Mouse (Mus musculus) heart, postnatal 4 days (tissue): Measurements from ENCODE around the gene Ptpn11. TPM values are rescaled to one million over a fixed set of nuclear protein-coding genes. Genes with fewer than 3 reads are reported as not detected.
A peak's percentile ranks its signal among the peaks of the same experiment; 100 is the strongest.
"Not testable (repeated sequence)": the region's sequence is repeated elsewhere in the genome, so short reads cannot be mapped to it uniquely, and the experiment has no call there.

Source experiments
- DNase-seq: peaks from one replicate; pipeline ENCODE4 v3.0.0; 2021
- total RNA-seq, 2 experiments: library from RNA; stranded (reverse); gene quantifications; 2 replicates each; pipeline ENCODE4 v1.2.3; 2021

The Ptpn11 gene
- total RNA-seq, 2 experiments from 2014 or later: 99.0 to 107 TPM

- DNase-seq: no peak
These were observed 23.5 kb upstream of the Ptpn11 start for GRCm38 (mm10) chr5:121214707-121215106.

- no peak for DNase-seq
These were observed 20.9 kb upstream of the Ptpn11 start for GRCm38 (mm10) chr5:121212108-121212507.

- no peak for DNase-seq
These were observed 19.4 kb upstream of the Ptpn11 start for GRCm38 (mm10) chr5:121210601-121210924.

GRCm38 (mm10) chr5:121209755-121210600 lies 18.8 kb upstream of the Ptpn11 start:
- DNase-seq: no peak

GRCm38 (mm10) chr5:121206984-121207383 lies 15.8 kb upstream of the Ptpn11 start:
- no peak for DNase-seq

GRCm38 (mm10) chr5:121206540-121206939 lies 15.3 kb upstream of the Ptpn11 start:
- DNase-seq: no peak

- not testable (repeated sequence) for DNase-seq
These were observed 14.4 kb upstream of the Ptpn11 start for GRCm38 (mm10) chr5:121205537-121206130.

GRCm38 (mm10) chr5:121204132-121205089 lies 13.2 kb upstream of the Ptpn11 start, which contains the start of gene Rpl6:
Gene Rpl6, plus strand, starts transcription at chr5:121204481.
- peak; percentile 80 for DNase-seq

GRCm38 (mm10) chr5:121202467-121202866 lies 11.3 kb upstream of the Ptpn11 start:
- no peak for DNase-seq

GRCm38 (mm10) chr5:121201739-121202138 lies 10.5 kb upstream of the Ptpn11 start:
- no peak for DNase-seq

- DNase-seq: no peak
These were observed 7.2 kb upstream of the Ptpn11 start for GRCm38 (mm10) chr5:121198376-121198775.

GRCm38 (mm10) chr5:121197337-121197736 lies 6.1 kb upstream of the Ptpn11 start:
- DNase-seq: no peak

GRCm38 (mm10) chr5:121196764-121197163 lies 5.6 kb upstream of the Ptpn11 start:
- no peak for DNase-seq

- no peak for DNase-seq
These were observed 3.0 kb upstream of the Ptpn11 start for GRCm38 (mm10) chr5:121194173-121194572.

GRCm38 (mm10) chr5:121191584-121191906 lies 348 bp upstream of the Ptpn11 start:
- no peak for DNase-seq

GRCm38 (mm10) chr5:121190210-121190835 lies 874 bp downstream of the Ptpn11 start:
- DNase-seq: no peak

GRCm38 (mm10) chr5:121189182-121189581 lies 2.0 kb downstream of the Ptpn11 start:
- no peak for DNase-seq

- DNase-seq: no peak
These were observed 2.9 kb downstream of the Ptpn11 start for GRCm38 (mm10) chr5:121188265-121188664.

- peak; percentile 39 for DNase-seq
These were observed 3.6 kb downstream of the Ptpn11 start for GRCm38 (mm10) chr5:121187580-121188001.

- no peak for DNase-seq
These were observed 6.1 kb downstream of the Ptpn11 start for GRCm38 (mm10) chr5:121184945-121185551.

- no peak for DNase-seq
These were observed 6.8 kb downstream of the Ptpn11 start for GRCm38 (mm10) chr5:121184375-121184774.

GRCm38 (mm10) chr5:121183269-121183668 lies 7.9 kb downstream of the Ptpn11 start:
- DNase-seq: no peak
